Mouse (Mus musculus) liver, adult 2 months (tissue): Measurements from ENCODE around the gene Poc5.

Experiments used
- CTCF ChIP-seq: fragments of 200-500 bp; IDR thresholded peaks from 2 replicates; pipeline ENCODE4 v1.5.1; 2011; ENCODE audit warnings: low read depth, low read length, control low read depth
- POLR2A ChIP-seq: fragments of 200-500 bp; IDR thresholded peaks from 2 replicates; pipeline ENCODE4 v1.6.1; 2011; ENCODE audit warnings: low read length, control low read depth; ENCODE audit not compliant: insufficient read depth; ENCODE audit errors: extremely low read depth

DNA sequence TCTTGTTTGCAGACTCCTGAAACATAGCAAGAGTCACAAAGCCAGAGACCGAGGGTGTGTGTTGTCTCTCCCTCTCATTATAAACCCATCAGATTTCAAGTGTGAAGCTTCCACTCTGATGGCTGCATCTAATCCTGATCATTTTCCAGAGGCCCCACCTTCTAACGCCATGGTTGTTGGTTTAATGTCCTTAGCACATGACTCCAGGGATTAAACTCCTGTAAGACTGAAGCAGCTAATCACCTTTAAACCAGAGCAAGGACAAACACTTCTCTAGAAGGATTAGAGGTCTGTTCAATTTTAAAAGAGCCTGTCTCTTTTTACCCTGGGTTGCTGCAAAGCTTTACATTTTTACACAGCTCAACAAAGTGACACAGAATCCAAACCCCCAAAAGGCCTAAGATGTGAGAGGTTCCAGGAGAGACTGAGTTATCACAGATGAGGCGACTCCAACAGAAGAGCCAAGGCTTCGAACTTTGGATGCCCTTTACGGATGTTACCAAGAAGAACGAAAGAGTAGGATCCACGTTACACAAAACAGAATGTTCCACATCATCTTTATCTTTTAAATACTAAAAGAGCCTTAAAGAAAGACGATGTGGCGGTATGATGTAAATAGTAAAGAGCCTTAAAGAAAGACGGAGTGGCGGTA, 62.2 kb downstream of the Poc5 start:
- TF ChIP-seq POLR2A (no peak), CTCF (no peak)
